Mouse (Mus musculus) small intestine, adult 2 months (tissue): ENCODE measurements around the gene Calml4. TPM values are rescaled to one million over a fixed set of nuclear protein-coding genes. Genes with fewer than 3 reads are reported as not detected.
A peak's percentile ranks its signal among the peaks of the same experiment; 100 is the strongest.

Source experiments
- H3K27ac ChIP-seq: fragments of 200-500 bp; 2 replicates; pipeline ENCODE4 v1.5.1; 2012; ENCODE audit warnings: low read depth, low read length, control low read depth, inconsistent platforms; ENCODE audit not compliant: insufficient read depth
- H3K27me3 ChIP-seq: fragments of 200-500 bp; 2 replicates; pipeline ENCODE4 v1.6.1; 2012; ENCODE audit warnings: mild to moderate bottlenecking, moderate library complexity, low read length, inconsistent platforms; ENCODE audit not compliant: control insufficient read depth, insufficient read depth
- H3K36me3 ChIP-seq: fragments of 200-500 bp; 2 replicates; pipeline ENCODE4 v1.6.1; 2012; ENCODE audit warnings: mild to moderate bottlenecking, low read length, control low read depth, inconsistent platforms; ENCODE audit not compliant: control insufficient read depth, insufficient read depth
- H3K4me1 ChIP-seq: fragments of 200-500 bp; 2 replicates; pipeline ENCODE4 v1.6.1; 2012; ENCODE audit warnings: low read length, inconsistent platforms, mixed read lengths; ENCODE audit not compliant: control insufficient read depth, insufficient read depth, insufficient read length
- H3K4me3 ChIP-seq: fragments of 200-500 bp; 2 replicates; pipeline ENCODE4 v1.5.1; 2012; ENCODE audit warnings: low read depth, mild to moderate bottlenecking, control low read depth, inconsistent platforms, low read length, moderate library complexity
- CTCF ChIP-seq: fragments of 200-500 bp; IDR thresholded peaks from 2 replicates; pipeline ENCODE4 v1.5.1; 2012; ENCODE audit warnings: low read depth, mild to moderate bottlenecking, control low read depth, inconsistent platforms, low read length, moderate library complexity, mixed read lengths; ENCODE audit not compliant: insufficient replicate concordance, insufficient read length; ENCODE audit errors: extremely low read depth
- POLR2A ChIP-seq: fragments of 200-500 bp; IDR thresholded peaks from 2 replicates; pipeline ENCODE4 v1.6.1; 2012; ENCODE audit warnings: low read depth, mild to moderate bottlenecking, control low read depth, inconsistent platforms, low read length, moderate library complexity
- WGBS: fragments of 180-500 bp; shearing (Covaris S2); methylation state at CpG from one replicate; pipeline ENCODE4 v1.1.7; 2018; 5-methylcytosine and 5-hydroxymethylcytosine counted together
- polyA plus RNA-seq: library from polyadenylated mRNA; depleted of rRNA; stranded (reverse); fragments of >200 nt; gene quantifications from 2 replicates; pipeline ENCODE4 v1.2.3, GENCODE M21; 2012; rRNA removed

The Calml4 gene
- 73.8 and 101 TPM in 2 replicates for polyA plus RNA-seq

DNA sequence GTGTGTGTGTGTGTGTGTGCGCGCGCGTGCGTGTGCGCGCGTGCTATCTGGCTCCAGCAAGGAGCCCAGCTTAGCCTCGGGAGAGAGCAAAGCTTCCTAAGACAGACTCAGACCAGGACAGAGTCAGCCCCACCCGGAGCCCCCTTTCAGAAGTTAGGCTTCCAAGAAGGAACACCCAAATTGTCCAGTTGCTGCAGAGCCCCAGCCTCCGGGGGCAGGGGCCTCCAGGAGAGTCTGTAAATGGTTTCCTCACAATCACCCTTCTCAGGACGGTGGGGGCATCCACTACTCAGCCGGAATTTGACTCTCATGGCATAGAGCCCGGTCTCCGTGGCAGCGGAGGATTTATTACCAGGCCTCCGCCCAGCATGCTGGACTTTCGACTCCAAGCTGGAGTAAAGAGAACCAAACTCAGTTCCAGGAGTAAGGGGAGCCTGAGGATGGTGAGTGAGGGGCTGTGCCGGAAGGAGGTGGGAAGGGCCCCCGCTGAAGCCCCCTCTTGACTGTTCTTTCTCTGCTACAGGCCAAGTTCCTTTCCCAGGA is at the start of gene Calml4:
Calml4 (plus strand) TSS at position 362 of the 543 bp plus-strand sequence.
- H3K27me3 ChIP-seq, result no peaks in the 10 kb centered on the region
- WGBS, result 7% methylated on average over 20 of the region's 20 CpGs
- TF ChIP-seq POLR2A, result peak; percentile 49
- TF ChIP-seq CTCF, result no peak
- H3K27ac ChIP-seq, result peak within 1 kb of the TSS; percentile 100
- peaks cover 4% of the 10 kb centered on the region; the same call in 1 of the 2 replicates for H3K36me3 ChIP-seq
- peak within 1 kb of the TSS; percentile 77 for H3K4me3 ChIP-seq
- peaks cover 12% of the 10 kb centered on the region; the same call in 1 of the 2 replicates for H3K4me1 ChIP-seq

DNA sequence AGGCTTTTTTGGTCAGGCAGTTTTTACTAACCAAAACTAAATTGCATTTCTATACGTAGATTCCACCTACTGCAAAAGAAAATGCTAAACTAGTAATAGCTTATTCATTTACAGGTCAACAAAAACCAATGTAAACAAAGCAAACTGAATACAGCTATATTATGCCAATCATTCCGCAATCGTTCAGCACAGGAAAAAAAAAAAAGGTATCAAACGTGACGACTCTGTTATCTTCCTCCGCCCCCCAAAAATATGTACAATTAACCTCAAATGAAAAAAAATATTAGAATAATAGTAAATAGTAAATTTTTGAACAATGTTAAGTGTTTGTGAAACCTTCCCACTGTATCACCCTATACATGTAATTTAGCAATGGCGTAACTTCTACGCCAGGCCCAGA is 47.8 kb upstream of the Calml4 start:
- peaks cover 6% of the 10 kb centered on the region; the same call in 1 of the 2 replicates for H3K4me1 ChIP-seq
- TF ChIP-seq POLR2A (no peak), CTCF (no peak)
- 16% methylated on average over 8 of the region's 8 CpGs for WGBS
- H3K36me3 ChIP-seq, result no peaks in the 10 kb centered on the region
- peak overlapping the region; percentile 72 for H3K4me3 ChIP-seq
- H3K27ac ChIP-seq, result no peak overlapping the region
- no peaks in the 10 kb centered on the region for H3K27me3 ChIP-seq

DNA sequence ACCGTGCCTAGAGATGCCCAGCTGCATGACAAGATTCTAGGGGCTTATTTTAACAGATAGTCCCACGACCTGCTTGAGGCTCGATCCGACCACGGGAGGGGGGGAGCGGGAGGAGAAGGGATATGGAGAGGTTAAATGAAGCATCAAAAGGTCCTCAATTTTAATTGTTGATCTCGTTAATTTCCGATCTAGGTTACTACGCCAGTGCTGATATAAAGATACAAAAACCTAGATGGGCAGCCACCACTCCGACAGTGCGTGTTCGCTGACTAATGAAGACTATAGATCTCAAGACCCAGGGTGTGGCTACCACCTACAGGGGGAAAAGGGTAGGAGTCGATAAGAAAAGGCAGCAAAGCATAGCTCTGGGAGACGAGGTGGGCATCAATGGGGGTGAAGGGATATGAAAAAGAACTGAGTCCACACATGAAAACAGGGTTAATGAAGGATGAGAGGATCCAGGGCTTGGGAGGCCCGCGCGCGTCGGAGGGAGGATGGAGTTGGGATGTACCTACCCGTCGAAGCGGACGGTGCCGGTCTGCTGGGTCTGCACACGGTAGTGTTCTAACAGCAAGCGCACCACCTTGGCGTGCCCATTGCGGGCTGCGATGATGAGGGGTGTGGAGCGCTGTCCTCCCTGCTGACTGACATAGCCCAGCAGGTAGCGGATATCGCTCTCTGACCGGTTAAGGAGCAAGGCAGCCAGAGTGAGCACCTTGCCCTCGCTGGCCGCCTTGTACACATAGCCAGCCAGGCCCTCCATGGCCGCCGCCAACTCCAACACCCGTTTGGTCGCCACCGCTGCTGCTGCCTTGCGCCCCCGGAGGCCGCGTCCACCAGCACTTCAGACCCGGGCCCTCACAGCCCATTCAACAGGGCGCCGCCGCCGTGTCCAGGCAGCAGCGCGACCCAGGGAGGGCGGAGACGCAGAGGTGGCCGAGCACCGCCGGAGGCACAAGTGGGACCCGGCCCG is 47.1 kb upstream of the Calml4 start:
- WGBS, result under 1% methylated on average over 58 of the region's 58 CpGs
- TF ChIP-seq CTCF (no peak), POLR2A (no peak)
- H3K27me3 ChIP-seq, result no peaks in the 10 kb centered on the region
- H3K27ac ChIP-seq, result 0 out of 2 replicates have a peak overlapping the region, but pooled peaks have one; percentile 43
- peaks cover 6% of the 10 kb centered on the region; the same call in 1 of the 2 replicates for H3K4me1 ChIP-seq
- H3K4me3 ChIP-seq, result peak overlapping the region; percentile 72
- no peaks in the 10 kb centered on the region for H3K36me3 ChIP-seq

DNA sequence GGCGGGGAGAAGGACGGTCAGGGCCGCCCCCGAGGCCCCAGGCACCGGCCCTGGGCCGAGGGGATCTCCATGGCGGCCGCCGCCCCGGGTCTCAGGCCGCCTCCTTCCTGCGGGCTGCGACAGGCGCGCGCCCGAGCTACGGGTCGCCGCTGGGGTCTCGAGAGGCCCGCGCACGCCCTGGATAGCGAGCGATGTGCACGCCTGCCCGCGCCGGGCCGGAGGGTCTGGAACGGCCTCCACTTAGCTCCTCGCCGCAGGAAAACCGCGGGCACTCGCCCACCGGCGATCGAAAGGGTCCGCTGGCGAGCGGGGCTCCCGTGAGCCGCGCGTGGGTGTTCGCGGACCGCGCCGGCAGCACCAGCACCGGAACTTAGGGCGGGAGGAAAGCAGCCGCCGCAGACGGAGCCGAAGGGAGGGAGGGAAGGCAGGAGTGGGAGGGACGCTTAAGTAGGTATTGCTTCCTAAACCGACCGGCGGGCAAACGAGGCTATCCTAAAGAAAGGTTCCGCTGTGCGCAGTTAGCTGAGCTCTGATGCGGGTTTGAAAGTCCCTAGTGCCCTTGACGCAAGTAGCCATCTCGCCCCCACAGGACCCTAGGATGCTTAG is 46.3 kb upstream of the Calml4 start, which contains the start of gene Fem1b:
Fem1b (minus strand) TSS at position 419 of the 606 bp plus-strand sequence.
- no peaks in the 10 kb centered on the region for H3K27me3 ChIP-seq
- no peaks in the 10 kb centered on the region for H3K36me3 ChIP-seq
- TF ChIP-seq CTCF (no peak), POLR2A (no peak; the same call in 1 of the 2 replicates)
- H3K4me3 ChIP-seq, result peak within 1 kb of the TSS; percentile 72
- under 1% methylated on average over 66 of the region's 68 CpGs for WGBS
- peak within 1 kb of the TSS; percentile 89 for H3K27ac ChIP-seq
- peaks cover 6% of the 10 kb centered on the region; the same call in 1 of the 2 replicates for H3K4me1 ChIP-seq

DNA sequence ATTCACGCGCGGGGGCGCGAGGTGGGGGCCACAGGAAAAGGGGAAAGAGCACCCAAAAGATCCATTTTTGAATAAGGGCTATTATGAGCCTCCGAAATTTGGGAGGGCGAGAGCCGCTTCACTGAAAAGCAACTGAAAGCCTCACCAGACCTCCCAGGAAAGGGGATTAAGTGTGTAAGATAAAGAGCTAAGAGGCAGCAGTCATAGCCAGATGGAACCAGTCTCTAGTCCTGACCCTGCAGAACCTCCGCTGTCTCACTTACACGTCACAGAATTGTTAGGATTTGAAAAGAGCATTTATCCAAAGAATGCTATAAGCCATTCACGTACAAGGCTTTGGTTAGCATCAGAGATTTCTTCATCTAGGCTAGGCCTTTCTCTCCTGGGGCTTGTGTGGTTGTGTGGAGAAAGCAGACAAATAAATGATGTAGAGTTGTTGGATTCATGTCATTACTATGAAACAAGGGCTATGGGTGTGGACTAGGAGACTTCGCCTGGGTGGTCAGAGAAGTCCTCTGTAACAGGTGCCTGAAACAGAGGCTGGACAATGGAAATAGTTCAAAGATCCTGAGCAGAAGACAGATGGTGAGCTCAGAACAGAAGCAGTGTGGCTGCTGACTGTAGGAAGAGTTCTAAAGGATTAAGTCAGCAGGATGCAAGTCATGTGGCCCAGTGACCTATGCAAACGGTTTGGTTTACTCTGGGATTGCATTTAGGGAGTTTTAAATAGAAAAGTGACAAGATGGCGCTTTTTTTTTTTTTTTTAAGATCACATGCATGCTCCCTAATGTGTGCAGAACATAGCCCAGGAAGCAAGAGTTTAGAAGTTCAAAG is 45.4 kb upstream of the Calml4 start:
- Histone ChIP-seq H3K4me3 (peak overlapping the region; percentile 72), H3K36me3 (no peaks in the 10 kb centered on the region), H3K4me1 (peaks cover 6% of the 10 kb centered on the region; the same call in 1 of the 2 replicates), H3K27ac (peak overlapping the region; percentile 64), H3K27me3 (no peaks in the 10 kb centered on the region)
- TF ChIP-seq POLR2A, result no peak
- no peak for TF ChIP-seq CTCF
- 27% methylated on average over 14 of the region's 14 CpGs for WGBS

DNA sequence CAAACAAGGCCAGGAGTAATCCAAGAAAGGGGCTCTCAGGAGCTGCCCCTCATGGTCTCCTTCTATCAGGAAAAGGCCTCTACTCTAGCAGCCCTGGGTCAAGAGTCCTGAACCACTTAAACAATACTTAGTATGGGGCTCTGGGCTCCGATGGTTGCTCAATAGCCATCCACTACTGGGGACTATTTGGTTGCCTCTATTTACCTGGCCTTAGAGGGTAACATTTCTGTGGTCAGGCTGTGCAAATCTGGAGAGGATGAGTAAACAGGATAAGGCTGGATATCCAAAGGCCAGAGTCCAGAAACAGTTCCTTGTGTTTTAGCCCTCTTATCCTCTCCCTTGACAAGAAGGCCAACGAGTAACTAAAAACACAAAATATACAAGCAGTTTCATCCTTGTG is 43.1 kb upstream of the Calml4 start:
- peaks cover 3% of the 10 kb centered on the region; the same call in 1 of the 2 replicates for H3K4me1 ChIP-seq
- no peaks in the 10 kb centered on the region for H3K27me3 ChIP-seq
- H3K36me3 ChIP-seq, result no peaks in the 10 kb centered on the region
- H3K4me3 ChIP-seq, result no peak overlapping the region
- TF ChIP-seq CTCF (no peak), POLR2A (no peak)
- no peak overlapping the region for H3K27ac ChIP-seq
- 56% methylated on average over 2 of the region's 2 CpGs for WGBS
